Mouse (Mus musculus) kidney, postnatal 0 days (tissue): ENCODE measurements around the gene Lztfl1. TPM values are rescaled to one million over a fixed set of nuclear protein-coding genes. Genes with fewer than 3 reads are reported as not detected.

Source experiments
- ATAC-seq: fragments of 200-750 bp; cut with Nextera tagmentation; replicated peaks from 2 replicates; pipeline ENCODE4 v1.8.0; 2017; ENCODE audit warnings: low read depth, moderate number of reproducible peaks, moderate TSS enrichment, moderate library complexity; ENCODE audit not compliant: low FRiP score
- DNase-seq: peaks from one replicate; pipeline ENCODE4 v3.0.0-alpha.2; 2016; ENCODE audit warnings: low spot score
- H3K27ac ChIP-seq: fragments of 300-500 bp; sonication (generic); 2 replicates; pipeline ENCODE4 v1.5.1; 2014; ENCODE audit warnings: mild to moderate bottlenecking
- H3K27me3 ChIP-seq: fragments of 300-500 bp; sonication (generic); 2 replicates; pipeline ENCODE4 v1.6.1; 2014; ENCODE audit warnings: low read length, mixed read lengths; ENCODE audit not compliant: insufficient read depth
- H3K36me3 ChIP-seq: fragments of 300-500 bp; sonication (generic); 2 replicates; pipeline ENCODE4 v1.6.1; 2014; ENCODE audit warnings: low read length, mixed read lengths; ENCODE audit not compliant: insufficient read depth
- H3K4me1 ChIP-seq: fragments of 300-500 bp; sonication (generic); replicated peaks from 2 replicates; pipeline ENCODE4 v1.6.1; 2014; ENCODE audit warnings: antibody characterized with exemption, low read length, mixed read lengths; ENCODE audit not compliant: insufficient read depth
- H3K4me2 ChIP-seq: fragments of 300-500 bp; sonication (generic); 2 replicates; pipeline ENCODE4 v1.6.1; 2014; ENCODE audit warnings: mild to moderate bottlenecking, low read length, moderate library complexity, mixed read lengths
- H3K4me3 ChIP-seq: fragments of 300-500 bp; sonication (generic); replicated peaks from 2 replicates; pipeline ENCODE4 v1.5.1; 2014; ENCODE audit warnings: low read depth, low read length
- H3K9ac ChIP-seq: fragments of 300-500 bp; sonication (generic); 2 replicates; pipeline ENCODE4 v1.6.1; 2014; ENCODE audit warnings: low read depth, low read length
- H3K9me3 ChIP-seq: fragments of 300-500 bp; sonication (generic); replicated peaks from 2 replicates; pipeline ENCODE4 v1.6.1; 2016; ENCODE audit warnings: low read length, inconsistent platforms, mixed read lengths
- CTCF ChIP-seq: IDR thresholded peaks from 2 replicates; pipeline ENCODE4 v1.5.1; 2016; ENCODE audit warnings: antibody characterized with exemption, low read depth, mild to moderate bottlenecking, moderate library complexity
- WGBS: fragments of 180-500 bp; shearing (Covaris S2); extraction: QIAGEN DNeasy Blood & Tissue Kit; methylation state at CpG from one replicate; pipeline ENCODE4 v1.1.7; 2014; 5-methylcytosine and 5-hydroxymethylcytosine counted together
- polyA plus RNA-seq: library from polyadenylated mRNA; unstranded; fragments of >200 nt; fragmentation: Nextera tagmentation; extraction: Ambion mirVana; gene quantifications from 2 replicates; pipeline ENCODE4 v1.2.1, GENCODE M21; 2015

Lztfl1 gene
- 57.5 and 59.6 TPM in 2 replicates for polyA plus RNA-seq

- H3K27ac ChIP-seq, result peak within 1 kb of the TSS; percentile 79
- ATAC-seq, result peak; percentile 100
- peak within 1 kb of the TSS; percentile 82 for H3K9ac ChIP-seq
- H3K27me3 ChIP-seq, result no peaks in the 10 kb centered on the region
- peak within 1 kb of the TSS; percentile 52 for H3K4me2 ChIP-seq
- WGBS, result under 1% methylated on average over 55 of the region's 55 CpGs
- H3K36me3 ChIP-seq, result no peaks in the 10 kb centered on the region
- H3K4me1 ChIP-seq, result 0 out of 2 replicates have a peak, but pooled peaks cover 3% of the 10 kb centered on the region
- no peaks in the 10 kb centered on the region for H3K9me3 ChIP-seq
- TF ChIP-seq CTCF, result no peak
- H3K4me3 ChIP-seq, result peak within 1 kb of the TSS; percentile 72
- DNase-seq, result peak; percentile 100
These were observed at the start of gene Lztfl1 for GRCm38 (mm10) chr9:123717186-123718008. Lztfl1 (minus strand) TSS chr9:123717697.

GRCm38 (mm10) chr9:123766996-123767395, 49.5 kb upstream of the Lztfl1 start:
- no peaks in the 10 kb centered on the region for H3K36me3 ChIP-seq
- H3K4me3 ChIP-seq, result no peak overlapping the region
- H3K9ac ChIP-seq, result no peak overlapping the region
- no peaks in the 10 kb centered on the region for H3K4me1 ChIP-seq
- no peak for TF ChIP-seq CTCF
- H3K27me3 ChIP-seq, result no peaks in the 10 kb centered on the region
- no peak overlapping the region for H3K27ac ChIP-seq
- no peaks in the 10 kb centered on the region for H3K9me3 ChIP-seq
- ATAC-seq, result no peak
- H3K4me2 ChIP-seq, result no peak overlapping the region
- WGBS, result 91% methylated on average over 3 of the region's 3 CpGs
- no peak for DNase-seq

GRCm38 (mm10) chr9:123763771-123764170, 46.3 kb upstream of the Lztfl1 start:
- no peak for ATAC-seq
- no peak for TF ChIP-seq CTCF
- Histone ChIP-seq H3K9me3 (no peaks in the 10 kb centered on the region), H3K27me3 (no peaks in the 10 kb centered on the region), H3K9ac (no peak overlapping the region), H3K27ac (no peak overlapping the region), H3K4me1 (no peaks in the 10 kb centered on the region), H3K4me3 (no peak overlapping the region), H3K36me3 (no peaks in the 10 kb centered on the region), H3K4me2 (no peak overlapping the region)
- DNase-seq, result no peak
- 79% methylated on average over 3 of the region's 3 CpGs for WGBS

GRCm38 (mm10) chr9:123762886-123763285, 45.4 kb upstream of the Lztfl1 start:
- ATAC-seq, result no peak
- Histone ChIP-seq H3K4me3 (no peak overlapping the region), H3K27me3 (no peaks in the 10 kb centered on the region), H3K4me2 (no peak overlapping the region), H3K36me3 (no peaks in the 10 kb centered on the region), H3K27ac (no peak overlapping the region), H3K9ac (no peak overlapping the region), H3K4me1 (no peaks in the 10 kb centered on the region), H3K9me3 (no peaks in the 10 kb centered on the region)
- 86% methylated on average over 4 of the region's 4 CpGs for WGBS
- TF ChIP-seq CTCF, result no peak
- DNase-seq, result no peak

GRCm38 (mm10) chr9:123760806-123761205, 43.3 kb upstream of the Lztfl1 start:
- Histone ChIP-seq H3K36me3 (no peaks in the 10 kb centered on the region), H3K27me3 (no peaks in the 10 kb centered on the region), H3K4me2 (no peak overlapping the region), H3K9me3 (no peaks in the 10 kb centered on the region), H3K27ac (no peak overlapping the region), H3K9ac (no peak overlapping the region), H3K4me3 (no peak overlapping the region), H3K4me1 (no peaks in the 10 kb centered on the region)
- no peak for TF ChIP-seq CTCF
- no peak for DNase-seq
- 86% methylated on average over 3 of the region's 3 CpGs for WGBS
- no peak for ATAC-seq

- Histone ChIP-seq H3K4me2 (no peak overlapping the region), H3K4me3 (no peak overlapping the region)
These were observed 41.1 kb upstream of the Lztfl1 start for GRCm38 (mm10) chr9:123758645-123759044.

More at GRCm38 (mm10) chr9:123758645-123759044, 41.1 kb upstream of the Lztfl1 start:
- WGBS, result 77% methylated on average over 4 of the region's 4 CpGs
- ATAC-seq (no peak), DNase-seq (no peak)
- Histone ChIP-seq H3K27me3 (no peaks in the 10 kb centered on the region), H3K4me1 (no peaks in the 10 kb centered on the region), H3K9ac (no peak overlapping the region), H3K27ac (no peak overlapping the region), H3K9me3 (no peaks in the 10 kb centered on the region), H3K36me3 (no peaks in the 10 kb centered on the region)
- TF ChIP-seq CTCF, result no peak
